Mouse (Mus musculus) heart, postnatal 0 days (tissue): ENCODE data around the gene Pdlim4. TPM values are rescaled to one million over a fixed set of nuclear protein-coding genes. Genes with fewer than 3 reads are reported as not detected.

ENCODE experiments used
- ATAC-seq: fragments of 200-750 bp; cut with Nextera tagmentation; 2 replicates; pipeline ENCODE4 v1.8.0; 2017; ENCODE audit warnings: low read depth, moderate number of reproducible peaks, moderate library complexity; ENCODE audit not compliant: insufficient read depth
- DNase-seq: peaks from one replicate; pipeline ENCODE4 v3.0.0-alpha.2; 2016; ENCODE audit warnings: low spot score
- H3K27ac ChIP-seq: fragments of 300-500 bp; sonication (generic); 2 replicates; pipeline ENCODE4 v1.5.1; 2014; ENCODE audit warnings: low read depth, mild to moderate bottlenecking
- H3K27me3 ChIP-seq: fragments of 300-500 bp; sonication (generic); 2 replicates; pipeline ENCODE4 v1.6.1; 2014; ENCODE audit warnings: low read length, mixed read lengths; ENCODE audit not compliant: control insufficient read depth, insufficient read depth
- H3K36me3 ChIP-seq: fragments of 300-500 bp; sonication (generic); replicated peaks from 2 replicates; pipeline ENCODE4 v1.6.1; 2014; ENCODE audit warnings: low read length, mixed read lengths; ENCODE audit not compliant: control insufficient read depth, insufficient read depth
- H3K4me1 ChIP-seq: fragments of 300-500 bp; sonication (generic); 2 replicates; pipeline ENCODE4 v1.6.1; 2014; ENCODE audit warnings: antibody characterized with exemption; ENCODE audit not compliant: control insufficient read depth, insufficient read depth
- H3K4me2 ChIP-seq: fragments of 300-500 bp; sonication (generic); 2 replicates; pipeline ENCODE4 v1.6.1; 2014; ENCODE audit warnings: low read depth, mild to moderate bottlenecking, low read length, moderate library complexity
- H3K4me3 ChIP-seq: fragments of 300-500 bp; sonication (generic); 2 replicates; pipeline ENCODE4 v1.5.1; 2014; ENCODE audit warnings: low read depth, low read length
- H3K9ac ChIP-seq: fragments of 300-500 bp; sonication (generic); replicated peaks from 2 replicates; pipeline ENCODE4 v1.6.1; 2014; ENCODE audit warnings: low read depth, low read length, mixed read lengths
- H3K9me3 ChIP-seq: fragments of 300-500 bp; sonication (generic); replicated peaks from 2 replicates; pipeline ENCODE4 v1.6.1; 2016; ENCODE audit warnings: low read length; ENCODE audit not compliant: control insufficient read depth
- CTCF ChIP-seq: IDR thresholded peaks from 2 replicates; pipeline ENCODE4 v1.5.1; 2016; ENCODE audit warnings: antibody characterized with exemption, control low read depth, low read depth
- EP300 ChIP-seq: IDR thresholded peaks from 2 replicates; pipeline ENCODE4 v1.6.1; 2016; ENCODE audit warnings: antibody characterized with exemption, low read depth
- WGBS: fragments of 180-500 bp; shearing (Covaris S2); extraction: QIAGEN DNeasy Blood & Tissue Kit; methylation state at CpG from one replicate; pipeline ENCODE4 v1.1.7; 2014; 5-methylcytosine and 5-hydroxymethylcytosine counted together
- polyA plus RNA-seq: library from polyadenylated mRNA; unstranded; fragments of >200 nt; fragmentation: Nextera tagmentation; extraction: Ambion mirVana; gene quantifications from 2 replicates; pipeline ENCODE4 v1.2.1, GENCODE M21; 2015
- total RNA-seq: library from RNA; depleted of rRNA; stranded (reverse); fragments of >200 nt; gene quantifications from 2 replicates; pipeline ENCODE4 v1.2.3, GENCODE M21; 2014; ENCODE audit warnings: low replicate concordance

Gene Pdlim4
- total and polyA plus RNA-seq, 2 experiments from 2014 or later = 26.6 to 29.3 TPM

DNA sequence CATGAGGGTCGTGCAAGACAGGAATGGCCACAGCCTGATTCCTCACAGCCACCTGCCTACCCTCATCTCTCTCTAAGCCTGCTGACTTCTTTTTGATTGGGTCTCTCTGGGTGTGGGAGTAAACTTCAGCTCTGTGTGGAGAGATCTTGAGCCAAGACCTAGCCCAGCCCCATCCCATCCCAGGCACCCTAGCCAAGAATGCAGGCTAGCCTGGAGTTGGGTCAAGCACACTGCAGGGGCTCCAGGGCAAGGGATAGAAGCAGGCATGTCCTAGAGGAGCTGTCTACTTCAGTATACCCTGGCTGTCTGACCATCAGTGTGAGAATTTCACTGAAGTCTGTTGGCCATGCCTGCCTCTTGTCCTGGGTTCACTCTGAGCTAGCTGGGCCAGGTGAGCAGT, 9.3 kb downstream of the Pdlim4 start:
- 45% methylated on average over 1 of the region's 1 CpGs for WGBS

GRCm38 (mm10) chr11:54058643-54059042, 10.2 kb downstream of the Pdlim4 start:
- WGBS = 29% methylated on average over 6 of the region's 6 CpGs
- no peak overlapping the region for H3K4me2 ChIP-seq
- no peak overlapping the region for H3K27ac ChIP-seq

More for the DNA sequence above, 9.3 kb downstream of the Pdlim4 start:
- peaks cover 27% of the 10 kb centered on the region for H3K4me1 ChIP-seq
- no peaks in the 10 kb centered on the region for H3K9me3 ChIP-seq
- no peaks in the 10 kb centered on the region for H3K36me3 ChIP-seq
- peaks cover 4% of the 10 kb centered on the region; the same call in 1 of the 2 replicates for H3K27me3 ChIP-seq
- no peak overlapping the region for H3K4me2 ChIP-seq
- H3K4me3 ChIP-seq = no peak overlapping the region
- DNase-seq (no peak), ATAC-seq (no peak)
- TF ChIP-seq EP300 (no peak), CTCF (no peak)
- no peak overlapping the region for H3K27ac ChIP-seq
- no peak overlapping the region for H3K9ac ChIP-seq

GRCm38 (mm10) chr11:54058056-54058617, 10.7 kb downstream of the Pdlim4 start:
- Histone ChIP-seq H3K9me3 (no peaks in the 10 kb centered on the region), H3K4me3 (no peak overlapping the region), H3K27me3 (peaks cover 4% of the 10 kb centered on the region; the same call in 1 of the 2 replicates), H3K36me3 (no peaks in the 10 kb centered on the region), H3K9ac (no peak overlapping the region), H3K4me1 (peaks cover 20% of the 10 kb centered on the region), H3K27ac (no peak overlapping the region), H3K4me2 (no peak overlapping the region)
- ATAC-seq = no peak
- WGBS = 70% methylated on average over 10 of the region's 10 CpGs
- TF ChIP-seq CTCF (no peak), EP300 (no peak)
- no peak for DNase-seq

More at GRCm38 (mm10) chr11:54058643-54059042, 10.2 kb downstream of the Pdlim4 start:
- Histone ChIP-seq H3K9me3 (no peaks in the 10 kb centered on the region), H3K27me3 (peaks cover 4% of the 10 kb centered on the region; the same call in 1 of the 2 replicates), H3K4me3 (no peak overlapping the region), H3K9ac (no peak overlapping the region), H3K4me1 (peaks cover 22% of the 10 kb centered on the region), H3K36me3 (no peaks in the 10 kb centered on the region)
- 0 out of 2 replicates have a peak, but pooled peaks have one; percentile 21 for ATAC-seq
- DNase-seq = no peak
- TF ChIP-seq CTCF = no peak
- TF ChIP-seq EP300 = no peak

GRCm38 (mm10) chr11:54057428-54057827, 11.4 kb downstream of the Pdlim4 start:
- no peak for DNase-seq
- no peaks in the 10 kb centered on the region for H3K9me3 ChIP-seq
- H3K4me1 ChIP-seq = peaks cover 13% of the 10 kb centered on the region
- peaks cover 4% of the 10 kb centered on the region; the same call in 1 of the 2 replicates for H3K27me3 ChIP-seq
- no peak overlapping the region for H3K4me2 ChIP-seq
- ATAC-seq = no peak
- H3K27ac ChIP-seq = no peak overlapping the region
- WGBS = 68% methylated on average over 2 of the region's 2 CpGs
- no peaks in the 10 kb centered on the region for H3K36me3 ChIP-seq
- no peak for TF ChIP-seq EP300
- no peak overlapping the region for H3K9ac ChIP-seq
- H3K4me3 ChIP-seq = no peak overlapping the region

GRCm38 (mm10) chr11:54056132-54056531, 12.7 kb downstream of the Pdlim4 start:
- no peak for TF ChIP-seq EP300
- TF ChIP-seq CTCF = no peak
- no peaks in the 10 kb centered on the region for H3K36me3 ChIP-seq
- DNase-seq (no peak), ATAC-seq (no peak)
- no peak overlapping the region for H3K27ac ChIP-seq
- H3K4me2 ChIP-seq = no peak overlapping the region
- no peak overlapping the region for H3K9ac ChIP-seq
- H3K4me3 ChIP-seq = no peak overlapping the region
- no peaks in the 10 kb centered on the region for H3K9me3 ChIP-seq
- H3K4me1 ChIP-seq = peaks cover under 1% of the 10 kb centered on the region; the same call in 1 of the 2 replicates
- WGBS = 67% methylated on average over 8 of the region's 8 CpGs
- peaks cover 4% of the 10 kb centered on the region; the same call in 1 of the 2 replicates for H3K27me3 ChIP-seq

- H3K9me3 ChIP-seq = no peaks in the 10 kb centered on the region
- WGBS = 35% methylated on average over 6 of the region's 6 CpGs
- no peak overlapping the region for H3K4me3 ChIP-seq
- peaks cover 4% of the 10 kb centered on the region; the same call in 1 of the 2 replicates for H3K27me3 ChIP-seq
- DNase-seq = no peak
- no peak for ATAC-seq
- no peaks in the 10 kb centered on the region for H3K36me3 ChIP-seq
- no peak overlapping the region for H3K4me2 ChIP-seq
- no peak overlapping the region for H3K27ac ChIP-seq
- TF ChIP-seq EP300 = no peak
- peak; percentile 76 for TF ChIP-seq CTCF
- no peaks in the 10 kb centered on the region; the same call in 1 of the 2 replicates for H3K4me1 ChIP-seq
- no peak overlapping the region for H3K9ac ChIP-seq
Measured at GRCm38 (mm10) chr11:54054257-54054656, 14.6 kb downstream of the Pdlim4 start.
